Mouse (Mus musculus): Measurements from ENCODE around the gene Slc30a1.

The Slc30a1 gene

DNA sequence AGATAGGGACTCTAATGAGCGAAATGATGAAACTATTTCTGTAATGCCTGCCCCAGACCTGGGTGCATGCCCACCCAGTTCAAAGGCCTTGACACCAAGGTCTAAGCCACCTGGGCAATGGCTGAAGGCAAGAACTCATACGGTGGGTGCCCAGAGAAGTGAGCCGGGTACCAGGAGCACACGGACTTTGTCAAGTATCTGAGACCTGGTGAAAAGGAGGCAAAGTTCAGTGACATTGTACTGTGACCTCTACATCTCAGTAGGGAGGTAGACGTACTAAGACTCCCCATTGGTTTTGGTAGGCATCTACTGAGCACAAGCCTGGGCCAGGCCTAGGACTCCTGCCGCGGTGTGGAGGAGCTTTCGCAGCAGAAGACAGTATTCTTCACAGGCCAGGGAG lies 38.8 kb downstream of the Slc30a1 start:
- no peak for DNase-seq (ENCODE audit: low spot score in 2 of 2)

DNA sequence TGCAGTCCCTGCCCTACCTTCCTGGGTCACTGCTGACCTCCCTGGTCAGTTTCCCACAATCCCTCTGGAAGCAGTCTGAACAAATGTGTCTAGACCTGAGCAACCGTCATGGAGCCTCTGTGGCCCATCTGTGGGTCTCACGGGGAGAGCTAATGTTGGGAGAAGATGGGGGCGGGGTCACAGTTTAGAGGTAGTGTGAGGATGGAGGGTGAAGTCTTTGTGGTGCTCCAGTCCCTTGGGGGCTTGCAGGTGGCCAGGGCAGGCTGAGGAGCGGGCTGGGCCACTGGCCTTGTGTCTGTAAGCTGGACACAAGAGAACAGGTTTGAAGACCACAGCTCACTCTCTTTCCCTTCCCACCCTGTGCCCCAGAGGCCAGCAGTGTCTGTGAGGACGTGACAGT lies 39.2 kb downstream of the Slc30a1 start:
- no peak for DNase-seq (ENCODE audit: low spot score in 2 of 2)

- DNase-seq (ENCODE audit: low spot score in 2 of 2), result no peak
Measured at GRCm38 (mm10) chr1:191946261-191946660, 39.7 kb downstream of the Slc30a1 start.

- no peak for DNase-seq (ENCODE audit: low spot score in 2 of 2)
Measured at GRCm38 (mm10) chr1:191946835-191947234, 40.3 kb downstream of the Slc30a1 start.

DNA sequence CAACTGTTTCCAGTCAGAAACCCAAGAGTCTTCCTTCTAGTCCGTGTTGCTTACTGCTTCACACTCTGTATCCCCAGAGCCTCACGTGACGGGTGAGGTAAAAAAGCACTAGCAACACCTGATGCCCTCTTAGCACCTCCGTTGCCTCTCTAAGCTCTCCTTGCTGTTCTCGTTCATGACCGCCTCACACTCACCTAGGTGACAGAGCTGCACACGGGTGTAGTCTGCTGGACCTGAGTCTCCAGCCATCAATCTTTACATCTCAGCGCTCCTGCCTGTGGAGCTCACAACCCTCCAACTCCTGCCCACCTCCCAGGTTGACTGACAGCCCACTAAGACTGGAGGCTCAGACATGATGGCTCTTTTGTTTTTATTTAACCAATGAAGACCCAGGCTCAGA lies 41.2 kb downstream of the Slc30a1 start:
- DNase-seq (ENCODE audit: low spot score in 2 of 2), result no peak

- no peak for DNase-seq (ENCODE audit: low spot score in 2 of 2)
Measured at GRCm38 (mm10) chr1:191948600-191948999, 42.0 kb downstream of the Slc30a1 start.

DNA sequence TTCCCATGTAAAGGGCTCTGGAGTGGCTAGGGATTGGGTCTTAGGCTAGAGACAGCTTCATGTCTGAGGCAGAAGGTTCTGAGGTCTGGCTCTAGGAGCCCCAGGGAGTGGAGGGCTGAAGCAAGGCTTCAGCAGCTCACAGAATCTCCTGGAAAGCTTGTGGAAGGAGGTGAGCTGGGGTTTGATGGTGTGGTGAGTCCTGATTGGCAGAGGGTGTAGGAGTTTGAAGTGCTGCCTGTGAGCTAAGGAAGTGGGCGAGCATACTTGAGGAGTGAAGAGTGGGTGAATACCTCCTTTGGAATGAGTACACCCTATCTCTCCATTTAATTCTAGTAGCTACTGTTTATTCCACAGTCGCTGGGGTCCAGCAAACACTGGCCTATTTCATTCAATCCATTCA lies 44.0 kb downstream of the Slc30a1 start:
- DNase-seq (ENCODE audit: low spot score in 2 of 2), result peak; percentile 39 to 49

- peak; percentile 81 to 87 for DNase-seq (ENCODE audit: low spot score in 2 of 2)
Measured at GRCm38 (mm10) chr1:191952733-191953335, 46.3 kb downstream of the Slc30a1 start.

GRCm38 (mm10) chr1:191955101-191955500 lies 48.5 kb downstream of the Slc30a1 start:
- DNase-seq (ENCODE audit: low spot score in 2 of 2), result no peak

DNA sequence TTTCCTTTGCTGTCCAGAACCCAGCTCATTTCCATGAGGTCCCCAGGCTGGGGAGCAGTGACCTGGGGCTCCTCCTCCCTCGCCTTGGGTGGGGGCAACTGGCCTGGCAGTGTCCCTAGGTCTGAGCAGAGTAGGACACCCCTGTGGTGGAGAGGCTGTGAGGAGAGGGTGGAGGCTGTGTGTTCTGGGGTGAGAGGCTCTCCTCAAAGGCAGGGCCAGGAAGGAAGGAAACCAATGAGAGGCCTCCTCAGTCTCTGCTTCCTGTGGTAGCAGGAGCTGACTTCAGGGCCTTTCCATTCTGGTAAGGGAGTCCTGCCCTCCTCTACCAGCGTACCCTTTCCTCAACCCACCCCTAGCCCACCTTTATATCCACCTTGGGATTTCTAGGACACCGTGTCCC lies 49.7 kb downstream of the Slc30a1 start:
- DNase-seq (ENCODE audit: low spot score in 2 of 2), result no peak

DNA sequence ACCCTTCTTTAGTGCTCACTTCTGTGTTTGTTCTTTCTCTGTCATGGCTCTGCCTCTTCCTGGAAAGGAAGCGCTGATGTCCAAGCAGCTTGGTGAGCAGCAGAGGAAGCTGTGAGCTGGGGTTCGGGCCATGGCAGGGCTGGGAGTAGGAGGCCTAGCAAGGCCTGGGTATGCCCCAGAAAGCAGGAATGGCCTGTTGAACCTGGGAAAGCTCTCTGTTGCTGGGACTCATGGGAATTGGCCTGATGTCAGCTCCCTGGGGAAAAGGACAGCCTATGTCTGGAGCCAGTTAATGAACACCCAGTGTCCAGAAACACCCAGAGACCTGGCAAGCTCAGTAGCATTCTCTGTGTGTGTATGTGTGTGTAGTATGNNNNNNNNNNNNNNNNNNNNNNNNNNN lies 50.3 kb downstream of the Slc30a1 start:
- no peak for DNase-seq (ENCODE audit: low spot score in 2 of 2)

GRCm38 (mm10) chr1:191957321-191957720 lies 50.8 kb downstream of the Slc30a1 start:
- DNase-seq (ENCODE audit: low spot score in 2 of 2), result no peak

DNA sequence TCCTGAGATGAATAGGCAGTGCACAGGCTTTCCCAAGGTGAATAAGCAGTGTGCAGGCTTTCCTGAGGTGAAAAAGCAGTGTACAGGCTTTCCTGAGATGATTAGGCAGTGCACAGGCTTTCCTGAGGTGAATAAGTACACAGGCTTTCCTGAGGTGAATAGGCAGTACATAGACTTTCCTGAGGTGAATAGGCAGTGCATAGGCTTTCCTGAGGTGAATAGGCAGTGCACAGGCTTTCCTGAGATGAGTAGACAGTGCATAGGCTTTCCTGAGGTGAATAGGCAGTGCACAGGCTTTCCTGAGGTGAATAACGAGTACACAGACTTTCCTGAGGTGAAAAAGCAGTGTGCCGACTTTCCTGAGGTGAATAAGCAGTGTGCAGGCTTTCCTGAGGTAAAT lies 54.4 kb downstream of the Slc30a1 start:
- DNase-seq (ENCODE audit: low spot score in 2 of 2), result no peak

All from left cerebral cortex, adult 9 months (tissue).